Mouse (Mus musculus) stomach, embryonic 14.5 days (tissue): ENCODE results near the gene Fam69a. TPM values are rescaled to one million over a fixed set of nuclear protein-coding genes. Genes with fewer than 3 reads are reported as not detected.

Experiments used
- ATAC-seq: fragments of 200-750 bp; cut with Nextera tagmentation; 2 replicates; pipeline ENCODE4 v1.8.0; 2017; ENCODE audit warnings: low read depth, moderate TSS enrichment; ENCODE audit not compliant: insufficient number of reproducible peaks, insufficient read depth, low FRiP score
- H3K27ac ChIP-seq: fragments of 300-500 bp; sonication (generic); 2 replicates; pipeline ENCODE4 v1.5.1; 2014; ENCODE audit warnings: mild to moderate bottlenecking, low read length, moderate library complexity, mixed read lengths
- H3K27me3 ChIP-seq: fragments of 300-500 bp; sonication (generic); 2 replicates; pipeline ENCODE4 v1.6.1; 2014; ENCODE audit warnings: low read length, control low read depth, mixed read lengths; ENCODE audit not compliant: control insufficient read depth, insufficient read depth
- H3K36me3 ChIP-seq: fragments of 300-500 bp; sonication (generic); 2 replicates; pipeline ENCODE4 v1.6.1; 2014; ENCODE audit warnings: mild to moderate bottlenecking, control low read depth, low read length, moderate library complexity, mixed read lengths; ENCODE audit not compliant: control insufficient read depth, insufficient read depth
- H3K4me1 ChIP-seq: fragments of 300-500 bp; sonication (generic); 2 replicates; pipeline ENCODE4 v1.6.1; 2014; ENCODE audit warnings: low read length, control low read depth, mixed read lengths; ENCODE audit not compliant: control insufficient read depth, insufficient read depth
- H3K4me2 ChIP-seq: fragments of 300-500 bp; sonication (generic); replicated peaks from 2 replicates; pipeline ENCODE4 v1.6.1; 2014; ENCODE audit warnings: low read depth, low read length, control low read depth
- H3K4me3 ChIP-seq: fragments of 300-500 bp; sonication (generic); 2 replicates; pipeline ENCODE4 v1.5.1; 2014; ENCODE audit warnings: low read depth, low read length, control low read depth
- H3K9ac ChIP-seq: fragments of 300-500 bp; sonication (generic); replicated peaks from 2 replicates; pipeline ENCODE4 v1.6.1; 2014; ENCODE audit warnings: low read depth, mild to moderate bottlenecking, control low read depth, low read length, moderate library complexity, mixed read lengths
- H3K9me3 ChIP-seq: fragments of 300-500 bp; sonication (generic); 2 replicates; pipeline ENCODE4 v1.6.1; 2016; ENCODE audit warnings: low read depth, low read length, control low read depth; ENCODE audit not compliant: control insufficient read depth
- WGBS: fragments of 180-500 bp; shearing (Covaris S2); extraction: QIAGEN DNeasy Blood & Tissue Kit; methylation state at CpG from one replicate; pipeline ENCODE4 v1.1.7; 2014; 5-methylcytosine and 5-hydroxymethylcytosine counted together
- polyA plus RNA-seq: library from polyadenylated mRNA; unstranded; fragments of >200 nt; fragmentation: Nextera tagmentation; extraction: Ambion mirVana; gene quantifications from 2 replicates; pipeline ENCODE4 v1.2.1, GENCODE M21; 2014

The Fam69a gene
- polyA plus RNA-seq, 1 experiment from 2014 or later, result 29.1 TPM

- Histone ChIP-seq H3K9me3 (no peaks in the 10 kb centered on the region), H3K36me3 (no peaks in the 10 kb centered on the region), H3K27me3 (no peaks in the 10 kb centered on the region), H3K9ac (no peak overlapping the region), H3K4me2 (no peak overlapping the region), H3K27ac (no peak overlapping the region), H3K4me1 (no peaks in the 10 kb centered on the region), H3K4me3 (no peak overlapping the region)
- no peak for ATAC-seq
- 26% methylated on average over 2 of the region's 2 CpGs for WGBS
Observed at GRCm38 (mm10) chr5:108019367-108019766, 32.5 kb upstream of the Fam69a start.

- H3K9ac ChIP-seq, result no peak overlapping the region
- WGBS, result 91% methylated on average over 2 of the region's 2 CpGs
- H3K4me3 ChIP-seq, result no peak overlapping the region
- H3K27me3 ChIP-seq, result no peaks in the 10 kb centered on the region
- no peaks in the 10 kb centered on the region for H3K9me3 ChIP-seq
- no peak overlapping the region for H3K4me2 ChIP-seq
- ATAC-seq, result no peak
- no peaks in the 10 kb centered on the region for H3K4me1 ChIP-seq
- no peaks in the 10 kb centered on the region for H3K36me3 ChIP-seq
- no peak overlapping the region for H3K27ac ChIP-seq
Observed at GRCm38 (mm10) chr5:108017232-108017631, 30.3 kb upstream of the Fam69a start.

GRCm38 (mm10) chr5:108015422-108015821 is 28.5 kb upstream of the Fam69a start:
- no peak for ATAC-seq
- Histone ChIP-seq H3K27ac (no peak overlapping the region), H3K27me3 (no peaks in the 10 kb centered on the region), H3K9ac (no peak overlapping the region), H3K4me3 (no peak overlapping the region), H3K36me3 (no peaks in the 10 kb centered on the region), H3K4me1 (no peaks in the 10 kb centered on the region), H3K4me2 (no peak overlapping the region), H3K9me3 (no peaks in the 10 kb centered on the region)
- 67% methylated on average over 7 of the region's 7 CpGs for WGBS

- no peak overlapping the region for H3K9ac ChIP-seq
- WGBS, result 17% methylated on average over 1 of the region's 1 CpGs
- H3K9me3 ChIP-seq, result no peaks in the 10 kb centered on the region
- no peaks in the 10 kb centered on the region for H3K36me3 ChIP-seq
- H3K27me3 ChIP-seq, result no peaks in the 10 kb centered on the region
- no peak for ATAC-seq
- no peak overlapping the region for H3K4me3 ChIP-seq
- H3K4me2 ChIP-seq, result no peak overlapping the region
- no peaks in the 10 kb centered on the region for H3K4me1 ChIP-seq
- no peak overlapping the region for H3K27ac ChIP-seq
Observed at GRCm38 (mm10) chr5:108014173-108014572, 27.3 kb upstream of the Fam69a start.

- H3K4me2 ChIP-seq, result no peak overlapping the region
- H3K36me3 ChIP-seq, result no peaks in the 10 kb centered on the region
- ATAC-seq, result no peak
- no peak overlapping the region for H3K4me3 ChIP-seq
- no peaks in the 10 kb centered on the region for H3K9me3 ChIP-seq
- no peak overlapping the region for H3K9ac ChIP-seq
- WGBS, result 37% methylated on average over 2 of the region's 2 CpGs
- H3K27me3 ChIP-seq, result no peaks in the 10 kb centered on the region
- H3K4me1 ChIP-seq, result no peaks in the 10 kb centered on the region
- no peak overlapping the region for H3K27ac ChIP-seq
Observed at GRCm38 (mm10) chr5:108009721-108010120, 22.8 kb upstream of the Fam69a start.

GRCm38 (mm10) chr5:108005134-108005533 is 18.2 kb upstream of the Fam69a start:
- Histone ChIP-seq H3K27me3 (no peaks in the 10 kb centered on the region), H3K4me1 (no peaks in the 10 kb centered on the region), H3K9ac (no peak overlapping the region), H3K9me3 (no peaks in the 10 kb centered on the region), H3K27ac (no peak overlapping the region), H3K36me3 (no peaks in the 10 kb centered on the region), H3K4me2 (no peak overlapping the region), H3K4me3 (no peak overlapping the region)
- WGBS, result 49% methylated on average over 2 of the region's 2 CpGs
- no peak for ATAC-seq

GRCm38 (mm10) chr5:108002734-108003133 is 15.8 kb upstream of the Fam69a start:
- H3K27ac ChIP-seq, result no peak overlapping the region
- no peaks in the 10 kb centered on the region for H3K36me3 ChIP-seq
- H3K9me3 ChIP-seq, result no peaks in the 10 kb centered on the region
- no peak overlapping the region for H3K4me3 ChIP-seq
- no peak for ATAC-seq
- H3K9ac ChIP-seq, result no peak overlapping the region
- 77% methylated on average over 5 of the region's 5 CpGs for WGBS
- H3K4me2 ChIP-seq, result no peak overlapping the region
- no peaks in the 10 kb centered on the region for H3K4me1 ChIP-seq
- H3K27me3 ChIP-seq, result no peaks in the 10 kb centered on the region

- Histone ChIP-seq H3K4me3 (peak overlapping the region; percentile 39), H3K27ac (no peak overlapping the region), H3K9ac (peak overlapping the region; percentile 28; the same call in 1 of the 2 replicates), H3K36me3 (no peaks in the 10 kb centered on the region), H3K4me2 (peak overlapping the region; percentile 44), H3K9me3 (no peaks in the 10 kb centered on the region), H3K4me1 (no peaks in the 10 kb centered on the region), H3K27me3 (no peaks in the 10 kb centered on the region)
- 15% methylated on average over 20 of the region's 20 CpGs for WGBS
- peak; percentile 43; the same call in 1 of the 2 replicates for ATAC-seq
Observed at GRCm38 (mm10) chr5:108000776-108001548, 14.1 kb upstream of the Fam69a start.

GRCm38 (mm10) chr5:107997717-107998116 is 10.8 kb upstream of the Fam69a start:
- H3K9me3 ChIP-seq, result no peaks in the 10 kb centered on the region
- no peak for ATAC-seq
- no peaks in the 10 kb centered on the region for H3K27me3 ChIP-seq
- H3K27ac ChIP-seq, result no peak overlapping the region
- H3K4me3 ChIP-seq, result no peak overlapping the region
- H3K4me2 ChIP-seq, result no peak overlapping the region
- no peaks in the 10 kb centered on the region for H3K36me3 ChIP-seq
- 68% methylated on average over 7 of the region's 7 CpGs for WGBS
- H3K4me1 ChIP-seq, result no peaks in the 10 kb centered on the region
- no peak overlapping the region for H3K9ac ChIP-seq
